Comparison of ENCODE assay signal across 9 mouse cellular contexts in genomic region chr9:41378627-41379231, GRCm38 (mm10).
DNase-seq lines count a peak whose midpoint lies in the region; ATAC-seq and TF ChIP-seq lines count a peak whose summit lies in the region.
"Had no signal": no experiment of that assay in that cellular context is flagged by ENCODE, and none has a peak within 500 bp of the region (broad histone marks: within the 10 kb centered on the region; RNA-seq: fewer than 3 reads in every experiment).

No protein-coding gene starts in this region.

- ATAC-seq in heart, embryonic 13.5 days (ENCODE audit: extremely low read depth, insufficient number of reproducible peaks, low FRiP score, low TSS enrichment) = no peak
- ATAC-seq in hindbrain, embryonic 11.5 days (ENCODE audit: low FRiP score) = peak; percentile 77
- no peak for ATAC-seq in midbrain, postnatal 0 days (ENCODE audit: low FRiP score)

- no peak for DNase-seq in heart, postnatal 14 days
- DNase-seq in embryo, embryonic 10 days (ENCODE audit: low spot score) = peak; percentile 61
- DNase-seq in hindbrain, embryonic 11.5 days (ENCODE audit: low spot score) = peak; percentile 73
- peak; percentile 40 for DNase-seq in midbrain, postnatal 0 days (ENCODE audit: low spot score)
- DNase-seq in thymus, postnatal 36 days = no peak
- DNase-seq in adrenal gland, adult 8-10 months = no peak
- no peak for DNase-seq in adrenal gland, postnatal 36 days

- no peak for TF ChIP-seq CTCF in midbrain, postnatal 0 days (IDR thresholded peaks at IDR 0.05)

- H3K9ac ChIP-seq in heart, embryonic 13.5 days = peak overlapping the region; percentile 81
- peak overlapping the region; percentile 85 for H3K9ac ChIP-seq in hindbrain, embryonic 11.5 days (ENCODE audit: low read depth, low read length)
- peak overlapping the region; percentile 84 for H3K9ac ChIP-seq in midbrain, postnatal 0 days (replicated peaks; ENCODE audit: low read length, poor library complexity, severe bottlenecking)

- intact Hi-C loops in heart, postnatal 14 days (cut with DNase I) = loop anchor here (5.0 kb wide), 2 partner anchors 51 to 79 kb away; no protein-coding TSS in a partner anchor

- 68% methylated on average over 10 of the region's 10 CpGs for WGBS in heart, embryonic 13.5 days
- WGBS in hindbrain, embryonic 11.5 days = 16% methylated on average over 10 of the region's 10 CpGs
- 8% methylated on average over 10 of the region's 10 CpGs for WGBS in midbrain, postnatal 0 days

- no peaks in the 10 kb centered on the region for H3K27me3 ChIP-seq in heart, embryonic 13.5 days (replicated peaks)
- H3K27me3 ChIP-seq in hindbrain, embryonic 11.5 days (ENCODE audit: control insufficient read depth, insufficient read depth, low read length) = no peaks in the 10 kb centered on the region
- no peaks in the 10 kb centered on the region for H3K27me3 ChIP-seq in midbrain, postnatal 0 days (ENCODE audit: insufficient read depth, low read length)

- no peaks in the 10 kb centered on the region for H3K36me3 ChIP-seq in heart, embryonic 13.5 days
- no peaks in the 10 kb centered on the region for H3K36me3 ChIP-seq in hindbrain, embryonic 11.5 days (ENCODE audit: control insufficient read depth, insufficient read depth, low read length)
- no peaks in the 10 kb centered on the region for H3K36me3 ChIP-seq in midbrain, postnatal 0 days (ENCODE audit: insufficient read depth, low read length)

- peak overlapping the region; percentile 49; the same call in 1 of the 2 replicates for H3K27ac ChIP-seq in heart, embryonic 13.5 days (replicated peaks)
- H3K27ac ChIP-seq in hindbrain, embryonic 11.5 days (ENCODE audit: low read depth, low read length) = peak overlapping the region; percentile 99
- peak overlapping the region; percentile 99 for H3K27ac ChIP-seq in midbrain, postnatal 0 days (ENCODE audit: low read depth, low read length)

- no peak overlapping the region for H3K4me3 ChIP-seq in heart, embryonic 13.5 days
- H3K4me3 ChIP-seq in hindbrain, embryonic 11.5 days (ENCODE audit: low read depth, low read length) = peak overlapping the region; percentile 41
- peak overlapping the region; percentile 36 for H3K4me3 ChIP-seq in midbrain, postnatal 0 days (ENCODE audit: low read depth, low read length)
- H3K4me3 ChIP-seq: myocyte had no signal

- H3K4me2 ChIP-seq in heart, embryonic 13.5 days = peak overlapping the region; percentile 66; the same call in 1 of the 2 replicates
- peak overlapping the region; percentile 68 for H3K4me2 ChIP-seq in hindbrain, embryonic 11.5 days (replicated peaks; ENCODE audit: low read depth, low read length)
- peak overlapping the region; percentile 74 for H3K4me2 ChIP-seq in midbrain, postnatal 0 days (ENCODE audit: low read depth, low read length, poor library complexity, severe bottlenecking)

- H3K4me1 ChIP-seq in heart, embryonic 13.5 days = peaks cover 43% of the 10 kb centered on the region
- 0 out of 2 replicates have a peak, but pooled peaks cover 6% of the 10 kb centered on the region for H3K4me1 ChIP-seq in hindbrain, embryonic 11.5 days (replicated peaks; ENCODE audit: control insufficient read depth, insufficient read depth, low read length)
- H3K4me1 ChIP-seq in midbrain, postnatal 0 days (ENCODE audit: insufficient read depth, low read length) = peaks cover 22% of the 10 kb centered on the region; the same call in 1 of the 2 replicates

- H3K9me3 ChIP-seq in heart, embryonic 13.5 days = no peaks in the 10 kb centered on the region
- no peaks in the 10 kb centered on the region for H3K9me3 ChIP-seq in hindbrain, embryonic 11.5 days (ENCODE audit: control insufficient read depth, low read length)
- H3K9me3 ChIP-seq in midbrain, postnatal 0 days (ENCODE audit: low read length) = no peaks in the 10 kb centered on the region

Comparison
In these comparisons a context has a peak if more than half of its experiments do, and no peak if none do; other contexts are left out.
1. H3K27ac ChIP-seq: peak in every context shown above with its lines; median percentile 99 in hindbrain, embryonic 11.5 days; 99 in midbrain, postnatal 0 days; 49 in heart, embryonic 13.5 days.
2. DNase-seq: peak in embryo, embryonic 10 days (single experiment), hindbrain, embryonic 11.5 days (single experiment) and midbrain, postnatal 0 days (single experiment); none in heart, postnatal 14 days (0 of 2), thymus, postnatal 36 days (0 of 2), adrenal gland, adult 8-10 months (single experiment) and adrenal gland, postnatal 36 days (0 of 2).
3. Peak in every context shown above with its lines, with median percentiles within 50 percentile points of each other: H3K4me2 ChIP-seq and H3K9ac ChIP-seq.